Mouse (Mus musculus) liver, embryonic 16.5 days (tissue): Measurements from ENCODE around the gene Bri3. TPM values are rescaled to one million over a fixed set of nuclear protein-coding genes. Genes with fewer than 3 reads are reported as not detected.

ENCODE experiments used
- ATAC-seq: fragments of 200-750 bp; cut with Nextera tagmentation; 2 replicates; pipeline ENCODE4 v1.8.0; 2017; ENCODE audit warnings: low read depth, mild to moderate bottlenecking, moderate number of reproducible peaks, moderate library complexity
- H3K27ac ChIP-seq: fragments of 300-500 bp; sonication (generic); 2 replicates; pipeline ENCODE4 v1.5.1; 2014; ENCODE audit warnings: mild to moderate bottlenecking, low read length
- H3K27me3 ChIP-seq: fragments of 300-500 bp; sonication (generic); 2 replicates; pipeline ENCODE4 v1.6.1; 2014; ENCODE audit warnings: low read depth, low read length, mixed read lengths; ENCODE audit not compliant: control insufficient read depth, insufficient read depth
- H3K36me3 ChIP-seq: fragments of 300-500 bp; sonication (generic); 2 replicates; pipeline ENCODE4 v1.6.1; 2014; ENCODE audit warnings: mild to moderate bottlenecking; ENCODE audit not compliant: control insufficient read depth, insufficient read depth
- H3K4me1 ChIP-seq: fragments of 300-500 bp; sonication (generic); 2 replicates; pipeline ENCODE4 v1.6.1; 2014; ENCODE audit warnings: low read depth, low read length, mixed read lengths; ENCODE audit not compliant: control insufficient read depth
- H3K4me2 ChIP-seq: fragments of 300-500 bp; sonication (generic); 2 replicates; pipeline ENCODE4 v1.6.1; 2014; ENCODE audit warnings: low read depth, low read length, mixed read lengths
- H3K4me3 ChIP-seq: fragments of 300-500 bp; sonication (generic); 2 replicates; pipeline ENCODE4 v1.5.1; 2014; ENCODE audit warnings: low read depth, mild to moderate bottlenecking, low read length
- H3K9ac ChIP-seq: fragments of 300-500 bp; sonication (generic); 2 replicates; pipeline ENCODE4 v1.6.1; 2014; ENCODE audit warnings: low read depth, low read length
- H3K9me3 ChIP-seq: fragments of 300-500 bp; sonication (generic); replicated peaks from 2 replicates; pipeline ENCODE4 v1.6.1; 2016; ENCODE audit warnings: low read length; ENCODE audit not compliant: control insufficient read depth
- WGBS: fragments of 180-500 bp; shearing (Covaris S2); extraction: QIAGEN DNeasy Blood & Tissue Kit; methylation state at CpG from one replicate; pipeline ENCODE4 v1.1.7; 2014; ENCODE audit not compliant: insufficient replicate concordance; 5-methylcytosine and 5-hydroxymethylcytosine counted together
- polyA plus RNA-seq: library from polyadenylated mRNA; unstranded; fragments of >200 nt; fragmentation: Nextera tagmentation; extraction: Ambion mirVana; gene quantifications from 2 replicates; pipeline ENCODE4 v1.2.1, GENCODE M21; 2015

Gene Bri3
- polyA plus RNA-seq, 1 experiment from 2014 or later, result 21.8 TPM

- peak overlapping the region; percentile 59 for H3K27ac ChIP-seq
- no peaks in the 10 kb centered on the region; the same call in 1 of the 2 replicates for H3K9me3 ChIP-seq
- no peaks in the 10 kb centered on the region for H3K27me3 ChIP-seq
- WGBS, result 50% methylated on average over 2 of the region's 2 CpGs
- no peak overlapping the region for H3K4me2 ChIP-seq
- ATAC-seq, result no peak
- H3K36me3 ChIP-seq, result no peaks in the 10 kb centered on the region
- no peak overlapping the region for H3K4me3 ChIP-seq
- H3K9ac ChIP-seq, result no peak overlapping the region
- H3K4me1 ChIP-seq, result no peaks in the 10 kb centered on the region
These were observed 128.6 kb downstream of the Bri3 start for GRCm38 (mm10) chr5:144372885-144373284.

DNA sequence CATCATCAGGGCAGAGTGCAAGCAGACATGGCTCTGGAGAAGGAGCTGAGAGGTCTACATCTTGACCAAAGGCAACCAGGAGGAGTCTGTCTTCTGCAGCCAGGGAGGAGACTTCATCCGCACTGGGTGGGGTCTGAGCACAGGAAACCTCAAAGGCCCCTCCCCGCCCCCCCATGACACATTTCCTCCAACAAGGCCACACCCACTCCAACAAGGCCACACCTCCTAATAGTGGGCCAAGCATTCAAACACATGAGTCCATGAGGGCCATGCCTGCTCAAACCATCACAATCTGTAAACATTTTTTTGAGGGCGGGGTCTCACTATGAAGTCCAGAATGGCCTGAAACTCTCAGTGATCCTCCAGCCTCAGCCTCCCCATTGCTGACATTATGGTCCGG, 135.2 kb downstream of the Bri3 start:
- WGBS, result 56% methylated on average over 4 of the region's 4 CpGs
- H3K4me1 ChIP-seq, result no peaks in the 10 kb centered on the region
- no peaks in the 10 kb centered on the region; the same call in 1 of the 2 replicates for H3K9me3 ChIP-seq

GRCm38 (mm10) chr5:144380689-144381088, 136.5 kb downstream of the Bri3 start:
- Histone ChIP-seq H3K4me2 (no peak overlapping the region), H3K9me3 (no peaks in the 10 kb centered on the region; the same call in 1 of the 2 replicates), H3K27ac (no peak overlapping the region), H3K36me3 (no peaks in the 10 kb centered on the region), H3K9ac (no peak overlapping the region), H3K4me3 (no peak overlapping the region), H3K4me1 (no peaks in the 10 kb centered on the region), H3K27me3 (no peaks in the 10 kb centered on the region)
- ATAC-seq, result no peak
- 67% methylated on average over 7 of the region's 7 CpGs for WGBS

More for the DNA sequence above, 135.2 kb downstream of the Bri3 start:
- no peak overlapping the region for H3K4me2 ChIP-seq
- H3K27me3 ChIP-seq, result no peaks in the 10 kb centered on the region
- no peak overlapping the region for H3K4me3 ChIP-seq
- no peak overlapping the region for H3K9ac ChIP-seq
- H3K27ac ChIP-seq, result no peak overlapping the region
- no peaks in the 10 kb centered on the region for H3K36me3 ChIP-seq
- ATAC-seq, result no peak

GRCm38 (mm10) chr5:144381782-144382181, 137.5 kb downstream of the Bri3 start:
- WGBS, result 52% methylated on average over 3 of the region's 3 CpGs
- no peaks in the 10 kb centered on the region; the same call in 1 of the 2 replicates for H3K9me3 ChIP-seq
- H3K9ac ChIP-seq, result no peak overlapping the region
- H3K36me3 ChIP-seq, result no peaks in the 10 kb centered on the region
- no peaks in the 10 kb centered on the region for H3K27me3 ChIP-seq
- H3K4me2 ChIP-seq, result no peak overlapping the region
- no peak overlapping the region for H3K4me3 ChIP-seq
- no peak for ATAC-seq
- no peak overlapping the region for H3K27ac ChIP-seq
- no peaks in the 10 kb centered on the region for H3K4me1 ChIP-seq

DNA sequence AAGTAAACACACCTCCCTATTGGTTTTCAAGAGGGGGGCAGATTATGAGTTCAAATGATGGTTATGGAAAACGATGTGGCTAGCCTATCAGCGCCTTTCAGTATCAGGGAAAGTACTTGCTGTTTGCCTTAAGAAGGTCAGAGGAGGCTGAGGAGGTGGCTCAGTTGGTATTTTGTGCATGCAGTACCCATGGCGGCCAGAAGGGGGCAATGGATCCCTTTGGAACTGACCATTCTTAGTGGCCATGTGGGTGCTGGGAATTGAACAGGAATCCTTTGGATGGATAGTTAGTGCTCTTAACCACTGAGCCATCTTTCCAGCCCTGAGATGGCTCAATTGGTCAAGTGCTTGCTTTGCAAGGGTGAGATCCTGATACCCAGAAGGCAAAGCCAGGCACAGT, 139.7 kb downstream of the Bri3 start:
- ATAC-seq, result no peak
- WGBS, result 50% methylated on average over 3 of the region's 3 CpGs

DNA sequence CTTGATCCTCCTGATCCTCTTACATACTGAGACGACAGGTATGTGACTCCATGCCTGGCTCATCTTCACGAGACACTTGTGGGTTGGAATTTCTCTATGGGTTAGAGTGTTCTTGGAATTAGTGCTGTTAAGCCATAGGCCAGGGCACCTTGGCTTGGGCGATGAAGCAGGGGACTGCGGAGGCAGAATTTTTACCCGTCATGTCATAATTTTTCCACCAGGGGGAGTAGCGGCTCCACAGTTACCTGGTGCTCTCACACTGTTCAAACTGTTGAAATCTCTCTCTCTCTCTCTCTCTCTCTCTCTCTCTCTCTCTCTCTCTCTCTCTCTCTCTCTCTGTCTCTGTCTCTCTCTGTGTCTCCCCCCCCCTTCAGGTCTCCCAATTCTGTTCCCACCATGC, 143.6 kb downstream of the Bri3 start:
- ATAC-seq, result no peak
- H3K4me3 ChIP-seq, result no peak overlapping the region
- no peaks in the 10 kb centered on the region for H3K9me3 ChIP-seq
- no peak overlapping the region for H3K9ac ChIP-seq
- H3K36me3 ChIP-seq, result no peaks in the 10 kb centered on the region
- no peak overlapping the region for H3K27ac ChIP-seq
- no peak overlapping the region for H3K4me2 ChIP-seq
- WGBS, result 11% methylated on average over 6 of the region's 6 CpGs
- H3K4me1 ChIP-seq, result no peaks in the 10 kb centered on the region
- no peaks in the 10 kb centered on the region for H3K27me3 ChIP-seq

More for the DNA sequence above, 139.7 kb downstream of the Bri3 start:
- no peaks in the 10 kb centered on the region for H3K36me3 ChIP-seq
- no peaks in the 10 kb centered on the region for H3K9me3 ChIP-seq
- H3K27ac ChIP-seq, result no peak overlapping the region
- H3K27me3 ChIP-seq, result no peaks in the 10 kb centered on the region
- H3K4me2 ChIP-seq, result no peak overlapping the region
- H3K4me3 ChIP-seq, result no peak overlapping the region
- no peaks in the 10 kb centered on the region for H3K4me1 ChIP-seq
- no peak overlapping the region for H3K9ac ChIP-seq

DNA sequence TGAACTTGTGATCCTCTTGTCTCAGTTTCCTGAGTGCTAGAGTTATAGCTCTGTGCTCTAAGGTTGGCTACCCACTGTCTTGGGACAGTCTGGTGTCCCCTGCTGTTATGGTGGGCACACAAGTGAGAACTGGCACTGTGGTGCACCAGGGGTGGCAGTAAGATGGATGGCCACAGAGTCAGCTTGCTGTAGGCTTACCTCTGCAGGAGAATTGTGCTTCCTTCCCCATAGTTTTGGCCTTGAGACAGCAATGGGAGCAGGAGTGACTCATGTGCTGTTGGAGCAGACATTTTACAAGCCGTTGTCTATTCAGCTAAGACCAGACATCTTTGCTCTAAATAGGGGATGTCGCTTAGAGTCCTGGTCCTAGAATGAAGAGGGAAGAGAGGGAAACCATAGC, 149.9 kb downstream of the Bri3 start:
- Histone ChIP-seq H3K9me3 (no peaks in the 10 kb centered on the region), H3K27ac (no peak overlapping the region), H3K4me1 (no peaks in the 10 kb centered on the region), H3K4me3 (no peak overlapping the region), H3K4me2 (no peak overlapping the region), H3K9ac (no peak overlapping the region), H3K27me3 (no peaks in the 10 kb centered on the region), H3K36me3 (no peaks in the 10 kb centered on the region)
- ATAC-seq, result no peak
- 51% methylated on average over 2 of the region's 2 CpGs for WGBS

GRCm38 (mm10) chr5:144397566-144397965, 153.3 kb downstream of the Bri3 start:
- 35% methylated on average over 7 of the region's 9 CpGs for WGBS
- no peaks in the 10 kb centered on the region for H3K27me3 ChIP-seq
- no peak overlapping the region for H3K9ac ChIP-seq
- no peak for ATAC-seq
- H3K4me3 ChIP-seq, result no peak overlapping the region
- no peak overlapping the region for H3K4me2 ChIP-seq
- H3K4me1 ChIP-seq, result no peaks in the 10 kb centered on the region
- H3K36me3 ChIP-seq, result no peaks in the 10 kb centered on the region
- H3K9me3 ChIP-seq, result no peaks in the 10 kb centered on the region
- no peak overlapping the region for H3K27ac ChIP-seq

- no peak overlapping the region for H3K4me3 ChIP-seq
- H3K27me3 ChIP-seq, result no peaks in the 10 kb centered on the region
- ATAC-seq, result no peak
- H3K4me1 ChIP-seq, result no peaks in the 10 kb centered on the region
- no peaks in the 10 kb centered on the region for H3K9me3 ChIP-seq
- H3K4me2 ChIP-seq, result no peak overlapping the region
- no peak overlapping the region for H3K27ac ChIP-seq
- no peak overlapping the region for H3K9ac ChIP-seq
- 65% methylated on average over 5 of the region's 5 CpGs for WGBS
- H3K36me3 ChIP-seq, result no peaks in the 10 kb centered on the region
These were observed 156.6 kb downstream of the Bri3 start for GRCm38 (mm10) chr5:144400821-144401220.
